Mouse (Mus musculus): ENCODE data around the gene Rimkla.

Gene Rimkla

DNA sequence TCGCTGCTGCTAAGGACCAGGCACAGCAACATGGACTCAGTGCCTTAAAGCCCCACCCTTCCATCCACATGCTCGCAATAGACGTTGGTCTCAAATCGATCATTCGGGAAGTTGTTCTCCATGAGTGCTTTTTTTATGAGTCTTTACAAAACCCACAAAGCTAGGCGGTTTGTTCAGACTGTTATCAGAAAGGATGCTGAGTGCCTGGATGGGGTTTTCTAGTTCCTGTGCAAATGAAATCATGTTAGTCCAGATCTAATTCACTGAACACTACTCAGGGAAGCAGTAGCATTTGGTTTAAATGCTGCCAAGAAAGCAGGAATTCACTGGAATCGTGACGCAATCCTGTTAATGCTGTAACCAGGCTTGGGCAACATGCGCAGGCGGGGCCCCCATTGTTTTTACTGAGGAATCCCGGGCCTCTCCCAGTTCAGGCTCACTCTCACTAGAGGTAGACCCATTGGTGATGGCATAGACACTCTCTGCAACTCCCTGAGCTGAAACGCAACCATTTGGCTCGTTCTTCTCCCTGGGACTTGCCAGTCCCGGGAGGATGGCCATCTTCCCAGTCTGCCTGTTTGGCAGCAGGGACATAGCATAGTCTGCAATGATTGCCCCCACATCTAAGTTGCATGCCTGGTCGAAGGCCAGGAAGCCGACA, 24.6 kb downstream of the Rimkla start:
- DNase-seq (ENCODE audit: low spot score), result no peak

DNA sequence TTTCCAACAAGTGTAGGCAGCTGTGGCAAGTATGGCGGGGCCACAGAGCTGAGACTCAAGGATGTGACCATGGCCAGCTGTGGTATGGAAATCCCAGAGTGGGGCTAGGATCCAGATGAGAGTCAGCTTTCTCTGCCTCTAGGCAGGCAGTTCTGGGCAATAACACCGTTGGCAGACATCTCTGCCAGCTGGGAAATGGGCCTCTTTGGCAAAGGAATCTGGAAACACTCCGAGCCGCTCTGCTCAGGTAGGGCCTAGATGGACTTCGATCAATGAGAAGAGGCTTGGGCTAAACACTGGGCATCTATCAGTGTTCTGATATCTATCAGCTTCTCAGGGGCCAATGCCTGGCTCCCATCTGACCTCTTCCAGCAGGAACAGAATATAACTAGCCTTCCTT, 26.6 kb downstream of the Rimkla start:
- DNase-seq (ENCODE audit: low spot score), result no peak

DNA sequence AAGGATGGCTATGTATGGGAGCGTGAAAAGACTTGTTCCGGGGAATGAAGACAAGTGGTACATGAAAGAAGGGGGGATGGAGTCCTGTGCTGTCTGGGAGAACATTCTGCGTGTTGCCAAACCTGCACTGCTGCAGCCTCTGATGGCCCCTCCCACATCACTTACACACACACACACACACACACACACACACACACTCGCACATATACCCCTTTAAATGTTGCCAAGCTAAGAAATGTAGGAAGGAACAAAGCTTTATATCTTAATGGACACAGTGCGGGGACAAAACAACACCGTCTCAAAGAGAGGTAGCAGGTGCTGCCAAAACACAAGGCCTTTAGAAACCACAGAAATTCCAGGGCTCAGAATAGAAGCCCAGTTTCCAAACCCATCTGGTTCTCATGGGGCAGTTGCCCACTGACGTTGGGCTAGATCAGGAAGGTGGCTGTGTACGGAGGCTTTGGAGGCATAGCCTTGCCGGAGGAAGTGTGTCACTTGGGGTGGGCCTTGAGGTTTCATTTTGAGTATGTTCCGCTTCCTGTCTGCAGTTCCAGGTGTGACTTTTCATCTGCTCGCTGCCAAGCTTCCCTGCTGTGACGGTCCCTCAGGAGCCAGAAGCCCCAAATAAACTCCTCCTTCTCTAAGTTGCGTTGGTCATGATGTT, 28.5 kb downstream of the Rimkla start:
- DNase-seq (ENCODE audit: low spot score), result no peak

DNA sequence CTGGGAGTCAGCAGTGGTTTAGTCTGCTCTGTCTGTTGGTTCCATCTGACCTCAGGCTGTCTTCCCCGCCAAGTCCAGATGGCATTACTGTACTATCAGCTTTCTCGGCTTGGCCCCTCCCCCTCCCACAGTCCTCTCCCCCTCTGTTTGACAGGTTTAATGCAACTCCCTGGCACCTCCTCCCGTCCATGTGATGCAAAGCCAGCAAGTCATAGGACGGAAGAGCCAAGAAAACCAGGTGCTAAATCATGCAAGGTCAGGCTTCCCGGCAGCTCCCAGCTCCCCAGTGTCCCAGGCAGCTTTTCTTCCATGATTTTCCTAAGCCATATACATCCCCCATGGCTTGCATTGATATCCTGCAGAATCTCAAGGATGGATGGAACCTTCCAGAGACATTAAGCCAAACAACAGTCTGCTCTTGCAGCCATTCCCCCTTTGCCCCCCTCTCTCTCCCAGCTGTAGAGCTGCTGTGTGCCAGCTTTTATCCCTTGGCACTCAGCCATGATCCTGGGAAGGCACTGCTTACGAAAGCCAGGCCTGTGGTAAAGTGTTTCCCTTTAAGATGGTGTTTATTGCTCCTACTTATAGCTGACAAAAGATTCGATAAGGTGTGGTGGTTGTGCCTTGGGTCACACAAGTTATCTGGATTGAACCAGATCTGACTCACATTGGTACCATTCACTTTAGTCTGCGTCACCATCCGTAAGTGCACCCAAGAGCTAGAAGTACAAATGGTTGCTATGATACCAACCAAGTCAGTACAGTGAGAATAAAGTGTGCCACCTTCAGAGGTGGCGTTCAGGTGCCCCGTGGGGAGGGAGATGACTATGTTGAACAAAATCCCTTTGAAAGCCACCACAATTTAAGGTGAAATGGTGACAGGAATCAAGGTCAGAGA, 29.3 kb downstream of the Rimkla start:
- DNase-seq (ENCODE audit: low spot score), result no peak

DNA sequence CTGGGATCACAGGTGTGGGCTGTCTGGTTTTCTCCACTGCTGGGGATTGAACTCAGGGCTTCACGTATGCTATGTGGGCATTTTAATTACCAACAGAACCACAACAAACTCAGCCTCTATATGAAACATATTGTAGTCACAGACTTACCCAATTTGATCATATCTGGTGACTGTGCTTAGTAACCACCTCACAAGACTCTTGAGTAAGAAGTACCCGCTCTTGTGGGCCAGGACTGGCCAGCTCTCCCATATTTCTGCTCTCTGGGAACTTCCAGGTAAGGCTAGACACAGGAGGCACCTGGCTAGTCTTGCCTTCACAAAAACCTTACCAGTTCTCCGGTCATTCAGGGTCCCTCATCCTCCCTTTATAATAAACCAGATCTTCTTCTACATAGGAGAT, 30.0 kb downstream of the Rimkla start:
- no peak for DNase-seq (ENCODE audit: low spot score)

DNA sequence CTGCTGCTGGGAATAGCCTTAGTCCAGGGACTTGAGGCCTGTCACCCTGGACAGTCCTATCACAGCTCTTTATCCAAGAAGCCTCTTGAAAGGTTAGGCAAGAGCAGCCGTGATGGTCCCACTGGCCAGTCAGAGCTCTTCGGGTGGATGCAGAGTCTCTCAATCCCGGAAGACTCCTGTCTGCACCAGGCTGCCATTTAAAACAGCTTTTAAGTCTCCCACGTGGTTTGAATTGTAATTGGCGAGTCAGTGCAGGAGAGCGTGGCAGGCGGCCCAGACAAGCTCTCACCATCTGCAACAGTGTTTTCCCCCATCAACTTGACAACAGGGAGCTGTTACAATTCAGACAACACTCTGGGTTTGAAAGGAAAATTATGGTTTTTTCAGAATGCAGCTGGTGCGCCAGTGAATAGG, 31.7 kb downstream of the Rimkla start:
- peak; percentile 90 for DNase-seq (ENCODE audit: low spot score)

DNA sequence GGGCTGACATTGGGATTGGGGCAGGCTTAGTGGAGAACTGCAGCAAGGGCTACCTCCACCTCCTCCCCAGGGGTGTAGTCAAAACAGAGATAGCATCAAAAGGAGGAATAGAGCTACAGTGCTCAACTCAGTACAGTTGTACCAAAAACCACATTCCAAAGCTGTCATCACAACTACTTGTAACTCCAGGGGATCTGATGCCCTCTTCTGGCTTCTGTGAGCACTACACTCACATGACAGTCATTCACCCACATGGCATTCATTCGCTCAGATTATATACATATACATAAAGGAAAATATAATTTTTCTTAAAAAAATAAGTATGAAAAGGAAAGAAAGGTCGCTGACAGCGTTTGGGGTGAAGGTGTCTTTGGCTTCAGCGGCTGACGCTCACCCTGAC, 32.1 kb downstream of the Rimkla start:
- DNase-seq (ENCODE audit: low spot score), result no peak

DNA sequence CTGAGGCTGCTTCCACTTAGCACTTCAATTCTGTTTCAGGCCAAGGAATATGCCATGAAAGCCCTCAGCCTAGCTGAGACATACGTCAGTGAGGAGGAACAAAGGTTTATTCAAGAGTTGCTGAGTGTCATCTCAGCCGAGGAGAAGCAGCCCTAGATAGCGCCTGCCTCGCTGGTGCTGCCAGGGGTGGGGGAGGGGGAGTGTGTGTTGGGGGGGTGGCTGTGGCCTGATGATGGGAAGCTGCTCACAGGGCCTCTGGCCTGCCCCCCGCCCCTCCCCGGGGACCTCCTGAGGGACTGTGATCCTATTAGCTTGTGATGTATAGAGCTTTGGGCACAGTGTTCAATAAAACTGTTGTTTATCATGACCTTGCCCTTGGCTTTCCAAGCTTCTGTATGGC, 38.9 kb downstream of the Rimkla start:
- no peak for DNase-seq (ENCODE audit: low spot score)

DNA sequence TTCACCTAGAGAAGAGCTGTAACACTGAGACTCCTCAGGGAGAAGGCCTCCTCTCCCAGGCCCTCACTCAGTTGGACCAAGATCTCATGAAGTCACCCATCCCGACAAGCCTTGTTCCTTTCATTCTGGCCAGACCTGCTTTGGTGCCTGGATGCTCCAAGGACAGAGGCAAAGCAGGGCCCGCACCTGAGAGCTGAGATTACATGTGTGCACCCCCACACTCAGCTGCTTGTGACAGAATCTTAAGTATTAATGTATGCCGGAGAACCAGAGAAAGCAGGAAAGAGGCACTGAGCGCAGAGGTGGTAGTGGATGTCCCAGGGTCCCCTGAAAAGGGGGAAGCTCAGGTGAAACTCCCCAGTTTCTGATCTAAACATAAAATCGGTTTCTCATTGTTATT, 39.3 kb downstream of the Rimkla start:
- no peak for DNase-seq (ENCODE audit: low spot score)

DNA sequence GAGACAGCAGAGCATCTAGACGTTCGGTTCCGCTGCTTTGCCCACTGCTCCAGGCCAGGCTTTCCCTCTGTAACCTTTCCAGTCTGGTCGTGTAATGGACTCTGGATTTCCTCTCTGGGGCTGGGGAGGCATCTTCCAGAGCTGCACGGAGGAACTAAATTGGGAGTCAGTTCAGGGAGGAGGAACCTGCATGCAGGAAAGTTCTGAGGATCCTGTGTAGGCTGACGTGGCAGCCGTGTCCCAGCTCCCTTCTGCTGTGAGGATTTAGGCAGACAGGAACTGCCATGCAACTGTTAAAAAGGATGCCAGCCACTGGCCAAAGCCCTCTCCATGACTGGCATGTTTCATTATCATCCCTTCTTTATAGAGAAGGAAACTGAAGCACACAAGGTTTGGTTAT, 42.0 kb downstream of the Rimkla start:
- no peak for DNase-seq (ENCODE audit: low spot score)

DNA sequence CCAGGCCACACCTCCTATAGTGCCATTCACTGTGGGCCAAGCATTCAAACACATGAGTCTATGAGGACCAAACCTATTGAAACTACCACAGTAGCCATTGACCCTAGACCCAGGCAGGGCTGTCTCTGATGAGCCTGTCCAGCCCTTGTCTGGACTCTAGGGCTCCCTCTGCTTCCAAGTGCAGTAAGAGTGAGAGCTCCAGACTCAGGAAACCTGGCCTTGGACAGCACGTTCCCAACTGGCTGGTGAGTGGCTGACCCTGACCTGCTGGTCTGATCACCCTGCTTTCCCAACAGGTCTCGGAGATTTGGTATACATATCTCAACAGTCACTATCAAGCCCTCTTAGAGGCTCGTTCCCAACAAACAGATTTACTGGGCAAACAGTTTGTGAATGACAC, 44.6 kb downstream of the Rimkla start:
- no peak for DNase-seq (ENCODE audit: low spot score)

DNA sequence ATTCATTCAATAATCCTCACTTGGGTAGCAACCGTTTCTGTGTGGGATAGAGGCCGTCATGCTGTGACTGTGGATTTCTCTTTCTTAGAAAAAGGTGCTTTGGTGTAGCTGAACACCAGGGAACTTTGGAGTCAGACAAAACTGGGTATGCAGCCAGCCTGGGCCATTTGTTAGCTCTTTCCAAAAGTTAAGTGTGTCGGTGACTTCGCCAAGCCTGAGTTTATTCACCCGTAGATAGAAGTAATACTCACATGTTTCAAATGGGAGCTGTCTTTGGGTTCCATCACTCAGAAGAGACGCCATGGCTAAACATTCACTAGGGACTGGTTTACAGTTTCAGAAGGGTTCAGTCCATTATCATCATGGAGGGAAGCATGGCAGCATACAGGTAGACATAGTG, 45.2 kb downstream of the Rimkla start:
- DNase-seq (ENCODE audit: low spot score), result no peak

DNA sequence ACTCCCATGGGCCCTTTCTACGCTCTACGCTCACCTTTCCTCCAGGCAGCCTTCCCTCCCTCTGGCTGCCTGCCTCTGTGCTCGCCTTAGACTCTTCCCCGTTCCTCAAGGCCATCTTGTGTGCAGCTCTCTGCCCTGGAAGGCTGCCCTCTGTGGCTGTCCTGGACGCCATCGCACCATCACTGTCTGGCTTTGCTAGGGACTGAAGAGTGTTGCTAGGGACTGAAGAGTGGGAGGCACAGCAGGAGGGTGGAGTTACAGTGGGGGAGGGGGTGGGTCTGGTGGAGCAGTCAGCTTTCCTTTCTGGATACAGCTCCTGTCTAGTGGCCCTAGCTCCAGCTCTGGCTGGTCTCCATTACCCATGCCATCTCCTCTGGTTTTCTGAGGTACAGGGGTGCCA, 49.9 kb downstream of the Rimkla start:
- no peak for DNase-seq (ENCODE audit: low spot score)

DNA sequence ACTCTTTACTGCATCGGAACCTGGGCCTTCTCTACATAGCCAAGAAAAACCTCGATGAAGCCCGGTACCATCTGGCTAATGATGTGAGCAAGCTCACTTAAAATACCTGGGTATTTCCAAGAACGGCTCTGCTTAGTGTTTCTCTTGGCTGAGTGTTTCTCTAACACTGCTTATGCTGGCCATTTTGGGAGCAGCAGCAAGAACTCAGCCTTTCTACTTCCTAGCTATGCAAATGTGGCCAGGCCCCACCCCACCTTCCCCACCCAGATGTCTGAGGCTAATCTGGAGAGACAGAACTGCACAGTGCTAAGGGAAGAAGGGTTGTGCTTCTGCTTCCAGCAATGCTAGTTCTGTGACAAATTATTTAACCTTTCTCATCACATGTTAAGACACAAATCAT, 50.6 kb downstream of the Rimkla start:
- no peak for DNase-seq (ENCODE audit: low spot score)

DNA sequence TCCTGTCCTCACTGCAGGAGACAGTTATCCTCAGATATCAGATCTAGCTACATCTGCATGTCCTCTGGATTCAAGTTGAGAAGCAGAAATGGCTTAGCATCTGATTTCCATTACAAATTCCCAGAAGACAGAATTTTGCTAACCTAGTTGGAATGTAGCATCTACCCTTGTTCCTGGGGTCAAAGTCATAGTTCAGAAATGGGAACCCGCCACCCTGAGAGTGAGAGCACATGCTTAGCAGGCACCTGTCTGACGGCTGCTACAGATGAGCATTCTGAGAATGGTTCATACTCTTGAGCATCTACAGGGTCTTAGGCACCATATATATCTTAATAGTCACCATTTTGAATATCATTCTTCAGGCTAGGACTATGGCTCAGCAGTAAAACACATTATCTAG, 54.5 kb downstream of the Rimkla start:
- DNase-seq (ENCODE audit: low spot score), result no peak

DNA sequence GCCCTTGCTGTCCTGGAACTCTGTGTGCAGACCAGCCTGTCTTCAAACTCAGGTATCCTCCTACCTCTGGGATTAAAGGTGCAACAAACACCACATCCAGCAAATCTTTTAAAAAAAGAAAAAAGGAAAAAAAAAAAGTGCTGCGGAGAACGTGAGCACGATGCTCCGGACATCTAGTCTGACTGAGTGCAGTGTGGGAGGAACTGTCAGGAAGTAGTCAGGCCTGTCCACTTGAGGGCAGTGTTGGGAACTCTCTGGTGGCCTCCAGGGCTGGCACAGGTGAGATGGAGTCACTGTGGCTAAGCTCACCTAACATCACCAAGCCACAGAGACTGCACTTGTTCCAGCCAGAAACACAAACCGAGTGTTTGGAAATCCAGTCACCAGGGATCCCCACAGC, 61.8 kb downstream of the Rimkla start:
- no peak for DNase-seq (ENCODE audit: low spot score)

DNA sequence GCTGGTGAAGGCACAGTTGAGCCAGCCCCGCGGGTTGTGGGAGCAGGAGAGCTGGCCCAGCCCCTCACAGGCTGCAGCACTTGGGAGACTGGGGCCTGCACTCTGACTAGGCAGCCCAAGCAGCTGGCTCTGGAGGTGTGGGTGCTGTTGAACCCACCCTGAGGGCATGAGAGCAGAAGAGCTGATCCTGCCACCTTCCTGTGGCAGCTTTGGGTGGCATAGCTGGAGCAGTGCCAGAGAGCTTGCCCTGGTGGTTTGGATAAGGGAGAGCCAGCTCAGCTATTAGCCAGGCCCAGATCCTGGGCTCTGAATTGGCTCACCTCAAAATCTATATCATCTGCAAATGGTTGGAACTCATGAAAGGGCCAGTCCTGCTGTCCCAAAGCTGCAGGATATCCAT, 64.7 kb downstream of the Rimkla start:
- no peak for DNase-seq (ENCODE audit: low spot score)

DNA sequence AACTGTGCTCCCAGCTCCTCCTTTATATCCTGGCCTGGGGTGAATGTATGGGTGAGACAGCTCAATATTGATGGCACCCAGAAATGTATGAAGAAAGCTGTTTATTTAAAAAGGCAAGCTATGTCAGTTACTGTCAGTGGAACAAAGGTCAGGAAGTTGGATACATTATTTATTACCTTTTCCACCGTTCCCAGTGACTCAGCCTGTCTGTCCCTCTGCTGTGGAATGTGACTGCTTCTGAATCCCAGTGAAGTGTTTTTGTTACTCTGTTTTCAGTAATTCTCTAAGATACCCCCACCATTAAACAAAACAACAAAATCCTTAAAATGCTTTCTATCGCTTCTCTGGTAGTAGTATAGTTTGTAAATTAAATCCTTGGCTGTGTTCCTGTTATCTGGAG, 66.8 kb downstream of the Rimkla start:
- no peak for DNase-seq (ENCODE audit: low spot score)

DNA sequence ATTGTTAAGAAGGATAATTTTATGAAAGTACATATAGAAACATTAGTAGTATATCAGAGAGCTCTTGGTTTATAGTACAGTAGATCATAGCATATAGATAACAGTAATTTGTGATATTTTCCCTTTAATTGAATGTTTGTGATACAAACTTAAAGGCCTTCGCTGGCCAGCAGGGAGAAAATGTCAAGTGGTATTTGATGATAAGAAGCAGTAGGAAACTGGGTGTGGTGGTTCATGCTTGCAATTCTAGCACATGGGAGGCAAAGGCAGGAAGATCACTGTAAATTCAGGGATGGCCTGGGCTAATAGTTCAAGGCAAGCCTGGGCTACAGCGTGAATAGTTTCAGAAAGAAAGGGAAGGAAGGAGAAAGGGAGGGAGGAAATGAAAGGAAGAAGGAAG, 67.4 kb downstream of the Rimkla start:
- DNase-seq (ENCODE audit: low spot score), result no peak

DNA sequence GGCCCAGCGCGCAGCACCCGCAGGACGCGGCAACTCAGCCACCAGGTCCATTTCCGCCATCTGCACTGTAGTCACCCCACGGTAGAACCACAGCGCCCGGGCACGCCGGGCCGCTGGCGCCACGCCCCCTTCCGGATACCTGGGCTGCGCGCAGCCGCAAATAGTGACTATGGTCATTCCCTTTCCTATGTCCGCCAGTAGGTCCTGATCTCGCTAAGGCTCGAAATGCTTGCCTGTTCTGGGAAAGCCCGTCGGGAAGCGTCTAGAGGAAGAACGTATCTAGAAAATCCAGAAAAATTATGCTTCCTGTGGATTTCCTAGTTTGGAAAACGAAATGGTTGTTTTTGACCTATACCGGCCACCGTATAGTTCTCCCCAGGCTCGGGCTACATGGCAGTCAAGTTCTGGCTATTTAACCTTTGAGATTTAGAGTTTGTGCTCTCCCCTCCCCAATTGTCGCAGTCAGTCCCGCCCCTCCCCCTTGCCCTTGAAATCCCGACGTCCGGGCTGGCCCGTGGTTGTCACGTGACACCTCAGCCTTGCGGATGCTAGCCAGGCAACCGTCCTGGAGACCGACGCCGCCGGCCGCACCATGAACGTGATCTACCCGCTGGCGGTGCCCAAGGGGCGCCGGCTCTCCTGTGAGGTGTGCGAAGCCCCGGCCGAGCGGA, 70.0 kb downstream of the Rimkla start, which contains the start of the genes Ppcs and Zmynd12:
Ppcs (minus strand) TSS at position 127 of the 671 bp plus-strand sequence.
Zmynd12 (plus strand) TSS at position 521 of the 671 bp plus-strand sequence.
- DNase-seq (ENCODE audit: low spot score), result peak; percentile 62

DNA sequence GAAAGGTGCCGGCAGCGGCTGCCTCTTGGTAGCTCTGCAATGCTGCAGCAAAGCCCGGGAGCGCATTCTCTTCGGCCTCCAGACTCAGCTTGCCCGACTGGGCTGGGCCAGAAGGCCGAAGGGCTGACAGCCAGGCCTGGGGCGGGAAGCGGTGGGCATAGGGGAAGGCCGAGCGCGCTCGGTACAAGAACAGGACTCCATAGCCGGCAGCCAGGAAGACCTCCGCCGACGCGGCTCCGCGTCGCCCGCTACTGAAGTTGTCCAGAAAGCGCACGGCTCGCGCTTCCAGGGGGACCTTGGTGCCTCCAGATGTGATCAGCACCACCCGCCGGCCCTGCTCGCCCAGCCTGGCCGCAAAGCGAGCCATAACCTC, 70.5 kb downstream of the Rimkla start:
- DNase-seq (ENCODE audit: low spot score), result no peak

DNA sequence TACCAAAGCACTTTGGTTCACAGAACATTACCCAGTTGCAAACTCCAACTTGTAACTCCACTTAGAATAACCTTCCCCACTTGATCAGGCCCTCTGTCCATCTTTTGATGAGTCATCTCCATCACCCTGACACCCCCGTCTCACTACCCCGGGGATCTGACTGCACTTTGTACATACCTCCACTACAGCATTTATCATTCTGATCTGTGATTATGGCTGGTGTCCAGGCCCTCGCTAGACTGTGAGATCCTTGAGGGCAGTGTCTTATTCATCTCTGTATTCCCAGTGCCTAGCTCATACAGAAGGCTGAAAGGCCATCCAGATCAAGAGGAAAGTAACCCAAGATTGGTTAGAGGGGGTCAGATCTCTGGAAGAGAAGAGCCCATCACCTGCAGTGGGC, 71.2 kb downstream of the Rimkla start:
- no peak for DNase-seq (ENCODE audit: low spot score)

DNA sequence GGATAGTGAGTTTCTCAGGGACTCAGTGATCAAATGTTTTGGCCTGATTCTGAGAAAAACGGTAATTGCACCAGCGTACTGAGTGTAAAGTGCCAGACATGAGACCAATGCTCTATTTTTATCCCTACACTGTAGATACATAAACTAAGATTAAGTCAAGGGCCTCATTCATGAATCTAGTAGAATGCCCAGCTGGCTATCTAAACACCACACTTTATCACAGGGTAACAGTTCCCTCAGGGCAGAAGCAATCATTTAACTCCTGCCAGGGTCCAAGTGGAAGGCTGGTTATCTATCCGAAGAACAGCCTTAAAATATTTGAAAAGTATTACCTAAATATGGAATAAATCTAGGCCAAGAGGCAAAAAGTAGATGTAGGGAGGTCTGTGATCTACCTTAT, 74.5 kb downstream of the Rimkla start:
- no peak for DNase-seq (ENCODE audit: low spot score)
